Mouse (Mus musculus) cortical plate, adult 2 months (tissue): ENCODE data around the gene Sh3bp5. TPM values are rescaled to one million over a fixed set of nuclear protein-coding genes. Genes with fewer than 3 reads are reported as not detected.

ENCODE experiments used
- H3K27ac ChIP-seq: fragments of 200-500 bp; 2 replicates; pipeline ENCODE4 v1.5.1; 2012; ENCODE audit warnings: low read length, control low read depth, inconsistent platforms; ENCODE audit not compliant: insufficient read depth
- H3K4me1 ChIP-seq: fragments of 200-500 bp; 2 replicates; pipeline ENCODE4 v1.6.1; 2011; ENCODE audit warnings: low read length; ENCODE audit not compliant: control insufficient read depth, insufficient read depth
- H3K4me3 ChIP-seq: fragments of 200-500 bp; 2 replicates; pipeline ENCODE4 v1.5.1; 2011; ENCODE audit warnings: mild to moderate bottlenecking, low read length, control low read depth; ENCODE audit not compliant: insufficient read depth
- CTCF ChIP-seq: fragments of 200-500 bp; IDR thresholded peaks from 2 replicates; pipeline ENCODE4 v1.5.1; 2011; ENCODE audit warnings: mild to moderate bottlenecking, control low read depth, low read length; ENCODE audit not compliant: insufficient read depth; ENCODE audit errors: extremely low read depth
- POLR2A ChIP-seq: fragments of 200-500 bp; IDR thresholded peaks from 2 replicates; pipeline ENCODE4 v1.6.1; 2011; ENCODE audit warnings: mild to moderate bottlenecking, low read length, control low read depth; ENCODE audit not compliant: insufficient read depth; ENCODE audit errors: extremely low read depth
- polyA plus RNA-seq: library from polyadenylated mRNA; depleted of rRNA; stranded (reverse); fragments of >200 nt; gene quantifications from 2 replicates; pipeline ENCODE4 v1.2.3, GENCODE M21; 2012; rRNA removed

Gene Sh3bp5
- polyA plus RNA-seq, 1 experiment = 43.8 TPM

- Histone ChIP-seq H3K4me3 (no peak overlapping the region), H3K4me1 (no peaks in the 10 kb centered on the region), H3K27ac (no peak overlapping the region)
- TF ChIP-seq POLR2A = no peak
- no peak for TF ChIP-seq CTCF
Observed at GRCm38 (mm10) chr14:31322191-31322590, 113.7 kb downstream of the Sh3bp5 start.

- Histone ChIP-seq H3K4me1 (no peaks in the 10 kb centered on the region), H3K4me3 (no peak overlapping the region), H3K27ac (no peak overlapping the region)
- TF ChIP-seq POLR2A (no peak), CTCF (no peak)
Observed at GRCm38 (mm10) chr14:31321181-31321580, 114.7 kb downstream of the Sh3bp5 start.

DNA sequence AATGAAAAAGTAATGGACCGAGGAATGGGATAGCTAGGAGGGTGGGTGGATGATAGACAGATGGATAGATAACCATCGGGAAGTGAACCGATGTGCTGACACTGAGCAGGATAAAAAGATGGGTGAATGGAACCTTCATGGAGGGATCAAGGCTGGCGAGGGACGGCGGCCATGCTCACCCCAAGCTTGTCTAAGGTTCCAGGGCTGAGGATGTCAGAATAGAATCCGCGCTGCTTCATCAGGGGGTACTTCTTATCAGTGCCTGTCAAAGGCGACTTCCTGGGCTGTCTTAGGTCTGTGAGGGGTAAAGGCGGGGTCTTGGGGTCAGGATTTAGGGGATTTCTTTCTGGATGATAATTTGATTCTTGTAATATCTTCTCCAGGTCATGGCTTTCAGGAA, 116.3 kb downstream of the Sh3bp5 start:
- Histone ChIP-seq H3K27ac (no peak overlapping the region), H3K4me3 (no peak overlapping the region), H3K4me1 (no peaks in the 10 kb centered on the region)
- TF ChIP-seq CTCF = no peak
- no peak for TF ChIP-seq POLR2A

DNA sequence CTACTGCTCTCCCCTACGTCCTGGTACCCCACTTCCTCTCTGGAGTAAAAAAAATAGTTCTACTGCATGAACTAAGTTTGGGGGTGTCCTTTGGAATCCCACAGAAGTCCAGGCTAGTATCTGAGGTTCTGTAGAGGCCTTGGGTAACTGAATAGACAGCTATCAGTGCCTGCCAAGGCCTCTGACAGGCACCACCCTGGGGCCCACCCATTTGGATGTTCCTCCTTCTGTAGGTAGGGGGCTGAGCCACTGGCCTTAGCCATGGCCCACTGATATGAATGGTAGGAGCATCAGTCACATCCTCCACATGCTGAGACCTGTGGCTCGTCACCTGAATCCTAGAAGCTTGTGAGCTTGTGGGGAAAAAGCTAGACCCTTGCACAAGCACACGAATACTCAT, 118.1 kb downstream of the Sh3bp5 start:
- H3K4me3 ChIP-seq = no peak overlapping the region
- H3K27ac ChIP-seq = no peak overlapping the region
- no peak for TF ChIP-seq CTCF
- no peak for TF ChIP-seq POLR2A
- H3K4me1 ChIP-seq = no peaks in the 10 kb centered on the region

GRCm38 (mm10) chr14:31316613-31317012, 119.3 kb downstream of the Sh3bp5 start:
- TF ChIP-seq CTCF (no peak), POLR2A (no peak)

DNA sequence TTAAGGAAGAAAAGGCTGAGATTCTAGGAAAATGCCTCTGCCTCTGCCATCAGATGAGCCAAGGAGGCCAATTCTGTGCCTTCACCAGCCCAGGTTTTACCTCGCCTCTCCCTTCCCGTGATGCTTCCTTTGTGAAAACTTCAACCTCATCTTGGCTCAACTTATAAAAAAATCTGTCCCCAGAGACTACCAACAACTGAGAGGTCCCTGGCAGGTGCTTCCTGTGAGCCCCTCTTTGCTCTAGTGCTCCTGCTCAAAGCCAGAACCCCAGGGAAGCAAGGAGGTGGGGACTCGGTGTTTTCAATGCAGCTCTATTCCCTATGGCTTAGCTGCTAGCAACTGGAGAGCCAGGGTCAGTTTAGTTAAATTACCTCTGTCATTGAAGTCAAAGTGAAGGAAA, 122.7 kb downstream of the Sh3bp5 start:
- no peaks in the 10 kb centered on the region for H3K4me1 ChIP-seq
- no peak overlapping the region for H3K27ac ChIP-seq
- TF ChIP-seq CTCF = no peak
- no peak overlapping the region for H3K4me3 ChIP-seq

More at GRCm38 (mm10) chr14:31316613-31317012, 119.3 kb downstream of the Sh3bp5 start:
- Histone ChIP-seq H3K27ac (no peak overlapping the region), H3K4me3 (no peak overlapping the region), H3K4me1 (no peaks in the 10 kb centered on the region)

Other genes starting within 250 kb of the Sh3bp5 start
- gene Tnnc1, start 227.8 kb downstream of the Sh3bp5 start, polyA plus RNA-seq = 43.3 and 50.1 TPM in 2 replicates
- 293 TPM in 2 replicates for gene Nisch, start 219.1 kb downstream of the Sh3bp5 start, polyA plus RNA-seq
- 3.1 and 3.2 TPM in 2 replicates for gene Sema3g, start 218.2 kb downstream of the Sh3bp5 start, polyA plus RNA-seq
- gene Phf7, start 184.8 kb downstream of the Sh3bp5 start, polyA plus RNA-seq = 5.3 and 7.6 TPM in 2 replicates
- gene Bap1, start 184.6 kb downstream of the Sh3bp5 start, polyA plus RNA-seq = 140 and 143 TPM in 2 replicates
- gene Dnah1, start 112.2 kb downstream of the Sh3bp5 start, polyA plus RNA-seq = 6.0 and 6.5 TPM in 2 replicates
- gene Capn7, start 99.4 kb downstream of the Sh3bp5 start, polyA plus RNA-seq = 31.2 and 32.4 TPM in 2 replicates
- 11.5 and 13.5 TPM in 2 replicates for gene Eaf1, start 58.3 kb upstream of the Sh3bp5 start, polyA plus RNA-seq
- 18.4 and 18.8 TPM in 2 replicates for gene Mettl6, start 59.0 kb upstream of the Sh3bp5 start, polyA plus RNA-seq
- 0.84 and 0.91 TPM in 2 replicates for gene Colq, start 155.3 kb upstream of the Sh3bp5 start, polyA plus RNA-seq
- not detected in 2 replicates for gene Gm49387, start 204.8 kb upstream of the Sh3bp5 start, polyA plus RNA-seq
- gene Btd, start 204.9 kb upstream of the Sh3bp5 start, polyA plus RNA-seq = 15.7 and 19.6 TPM in 2 replicates
- 11.2 and 11.3 TPM in 2 replicates for gene Hacl1, start 205.2 kb upstream of the Sh3bp5 start, polyA plus RNA-seq